Mouse (Mus musculus) limb, embryonic 14.5 days (tissue): ENCODE measurements around the gene Csnk1d. TPM values are rescaled to one million over a fixed set of nuclear protein-coding genes. Genes with fewer than 3 reads are reported as not detected.

Source experiments
- ATAC-seq: fragments of 200-750 bp; cut with Nextera tagmentation; 2 replicates; pipeline ENCODE4 v1.8.0; 2017; ENCODE audit warnings: low read depth, moderate number of reproducible peaks, moderate TSS enrichment; ENCODE audit not compliant: low FRiP score
- DNase-seq: peaks from one replicate; pipeline ENCODE4 v3.0.0-alpha.2; 2015; ENCODE audit warnings: low spot score
- H3K27ac ChIP-seq: fragments of 300-500 bp; sonication (generic); replicated peaks from 2 replicates; pipeline ENCODE4 v1.5.1; 2014; ENCODE audit warnings: low read depth, mild to moderate bottlenecking, low read length, moderate library complexity, mixed read lengths
- H3K27me3 ChIP-seq: fragments of 300-500 bp; sonication (generic); 2 replicates; pipeline ENCODE4 v1.6.1; 2014; ENCODE audit warnings: low read length, mixed read lengths; ENCODE audit not compliant: control insufficient read depth, insufficient read depth
- H3K36me3 ChIP-seq: fragments of 300-500 bp; sonication (generic); 2 replicates; pipeline ENCODE4 v1.6.1; 2014; ENCODE audit warnings: mild to moderate bottlenecking, low read length, moderate library complexity, mixed read lengths; ENCODE audit not compliant: control insufficient read depth, insufficient read depth
- H3K4me1 ChIP-seq: fragments of 300-500 bp; sonication (generic); 2 replicates; pipeline ENCODE4 v1.6.1; 2014; ENCODE audit warnings: antibody characterized with exemption, low read length, mixed read lengths; ENCODE audit not compliant: control insufficient read depth, insufficient read depth
- H3K4me2 ChIP-seq: fragments of 300-500 bp; sonication (generic); replicated peaks from 2 replicates; pipeline ENCODE4 v1.6.1; 2014; ENCODE audit warnings: low read depth, mild to moderate bottlenecking, low read length, moderate library complexity; ENCODE audit not compliant: severe bottlenecking
- H3K4me3 ChIP-seq: fragments of 300-500 bp; sonication (generic); replicated peaks from 2 replicates; pipeline ENCODE4 v1.5.1; 2014; ENCODE audit warnings: low read length
- H3K9ac ChIP-seq: fragments of 300-500 bp; sonication (generic); 2 replicates; pipeline ENCODE4 v1.6.1; 2014; ENCODE audit warnings: mild to moderate bottlenecking, low read depth, low read length, moderate library complexity; ENCODE audit not compliant: severe bottlenecking
- H3K9me3 ChIP-seq: fragments of 300-500 bp; sonication (generic); 2 replicates; pipeline ENCODE4 v1.6.1; 2016; ENCODE audit warnings: low read length; ENCODE audit not compliant: control insufficient read depth
- POLR2A ChIP-seq: fragments of 200-500 bp; IDR thresholded peaks from 2 replicates; pipeline ENCODE4 v1.8.0; 2012; ENCODE audit warnings: inconsistent platforms, mild to moderate bottlenecking, moderate library complexity, borderline replicate concordance; ENCODE audit not compliant: insufficient read depth, insufficient read length; ENCODE audit errors: extremely low read depth
- WGBS: fragments of 180-500 bp; shearing (Covaris S2); extraction: QIAGEN DNeasy Blood & Tissue Kit; methylation state at CpG from one replicate; pipeline ENCODE4 v1.1.7; 2014; 5-methylcytosine and 5-hydroxymethylcytosine counted together
- polyA plus RNA-seq, 2 experiments: library from polyadenylated mRNA; depleted of rRNA in 1 of 2; stranded (reverse) in 1 of 2; unstranded in 1 of 2; fragments of >200 nt; fragmentation: Nextera tagmentation in 1 of 2; extraction: Ambion mirVana in 1 of 2; gene quantifications; 2 replicates each; pipeline versions ENCODE4 v1.2.1 to v1.2.3; 2012 to 2014

Csnk1d gene
- polyA plus RNA-seq, 2 experiments: 65.8 to 140 TPM

DNA sequence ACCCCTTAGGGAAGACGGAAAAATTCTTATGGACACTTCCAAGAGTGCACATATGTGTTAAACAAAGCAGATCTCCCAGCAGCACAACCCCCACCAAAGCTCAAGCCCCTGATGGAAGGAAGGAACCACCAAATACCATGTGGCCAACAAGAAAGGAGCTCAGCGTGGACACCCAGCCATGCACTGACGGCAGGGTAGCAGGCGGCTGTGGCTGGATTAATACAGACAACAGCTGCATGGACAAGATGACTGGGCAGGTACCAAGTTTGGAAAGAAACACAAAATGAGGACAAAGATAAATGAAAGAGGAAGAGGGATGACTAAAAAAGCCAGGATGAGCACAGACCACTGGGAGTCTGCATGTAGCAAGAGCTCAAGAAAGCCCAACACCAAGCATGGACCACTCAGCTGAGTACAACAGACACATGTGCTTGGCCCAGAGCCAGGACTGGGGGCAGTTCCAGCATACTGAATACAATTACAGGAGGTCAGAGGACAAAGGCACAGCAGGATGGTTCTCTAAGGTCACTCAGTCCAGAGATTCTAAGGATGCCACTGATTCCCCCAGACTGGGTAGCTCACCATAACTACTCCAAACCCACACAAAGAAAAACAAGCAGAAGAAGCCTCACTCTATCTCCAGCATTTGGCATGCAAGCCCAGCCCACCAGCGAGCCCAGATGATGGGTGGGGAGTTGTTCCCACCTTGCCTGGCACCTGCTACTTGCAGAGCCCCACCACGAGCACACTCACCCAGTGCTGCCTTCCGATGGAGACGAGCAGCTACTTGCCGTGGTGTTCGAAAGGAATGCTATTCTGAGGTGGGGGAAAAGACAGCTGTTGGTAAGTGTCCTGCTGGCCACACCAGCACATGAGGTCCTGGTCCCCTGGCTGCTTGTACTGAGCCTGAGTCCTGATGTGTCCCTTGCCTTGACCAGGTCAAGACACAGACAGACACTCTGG lies 26.7 kb downstream of the Csnk1d start:
- TF ChIP-seq POLR2A: no peak
- H3K4me1 ChIP-seq: no peaks in the 10 kb centered on the region
- no peak overlapping the region for H3K4me2 ChIP-seq
- H3K9me3 ChIP-seq: no peaks in the 10 kb centered on the region
- ATAC-seq: no peak
- no peak for DNase-seq
- H3K9ac ChIP-seq: no peak overlapping the region
- no peak overlapping the region for H3K4me3 ChIP-seq
- no peaks in the 10 kb centered on the region for H3K27me3 ChIP-seq
- no peak overlapping the region for H3K27ac ChIP-seq
- peaks cover 96% of the 10 kb centered on the region for H3K36me3 ChIP-seq
- WGBS: 73% methylated on average over 10 of the region's 10 CpGs

- H3K36me3 ChIP-seq: peaks cover 96% of the 10 kb centered on the region
- TF ChIP-seq POLR2A: no peak
- H3K4me3 ChIP-seq: no peak overlapping the region
- DNase-seq (no peak), ATAC-seq (no peak)
- no peaks in the 10 kb centered on the region for H3K27me3 ChIP-seq
- no peak overlapping the region for H3K4me2 ChIP-seq
- no peaks in the 10 kb centered on the region for H3K4me1 ChIP-seq
- H3K9ac ChIP-seq: no peak overlapping the region
- H3K27ac ChIP-seq: no peak overlapping the region
- H3K9me3 ChIP-seq: no peaks in the 10 kb centered on the region
- 80% methylated on average over 7 of the region's 7 CpGs for WGBS
These were observed 28.2 kb downstream of the Csnk1d start for GRCm38 (mm10) chr11:120962909-120963308.

DNA sequence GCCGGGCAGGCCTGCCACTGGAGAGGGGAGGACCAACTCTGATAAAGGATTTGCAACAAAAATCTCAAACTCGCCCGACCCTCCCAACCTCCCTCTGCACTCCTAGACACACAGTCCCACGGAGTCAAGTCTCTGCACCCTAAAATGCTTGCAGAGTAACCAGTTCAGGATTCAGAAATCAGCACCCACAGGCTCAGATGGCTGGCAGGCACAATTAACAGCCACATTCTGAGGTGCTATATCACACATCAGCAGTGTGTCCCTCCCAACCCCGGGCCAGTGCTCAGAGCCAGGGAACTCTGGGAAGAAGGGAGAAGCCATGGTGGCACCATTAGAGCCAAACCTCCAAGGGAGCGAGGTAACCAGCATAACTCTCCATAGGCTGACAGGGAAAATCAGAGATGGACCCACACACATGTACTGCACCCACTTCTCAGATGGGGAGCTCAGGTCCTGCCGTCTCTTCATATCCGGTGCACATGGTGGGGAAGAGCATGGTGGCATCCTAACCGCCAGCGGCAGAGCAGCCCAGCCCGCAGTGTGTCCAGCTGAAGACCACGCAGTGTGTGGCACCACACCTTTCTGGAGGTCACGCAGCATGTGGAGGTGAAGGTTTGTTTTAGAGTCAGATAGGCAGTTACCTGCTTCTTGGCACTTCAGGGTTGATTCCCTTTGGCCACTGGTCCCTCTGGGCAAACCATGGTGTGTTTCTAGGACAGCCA lies 28.9 kb downstream of the Csnk1d start:
- H3K27me3 ChIP-seq: no peaks in the 10 kb centered on the region
- H3K36me3 ChIP-seq: peaks cover 95% of the 10 kb centered on the region
- no peaks in the 10 kb centered on the region for H3K4me1 ChIP-seq
- WGBS: 92% methylated on average over 13 of the region's 13 CpGs
- H3K4me3 ChIP-seq: no peak overlapping the region
- H3K9me3 ChIP-seq: no peaks in the 10 kb centered on the region
- DNase-seq: no peak
- no peak overlapping the region for H3K4me2 ChIP-seq
- no peak overlapping the region for H3K9ac ChIP-seq
- no peak overlapping the region for H3K27ac ChIP-seq
- no peak for ATAC-seq
- TF ChIP-seq POLR2A: no peak

GRCm38 (mm10) chr11:120961594-120961993 lies 29.5 kb downstream of the Csnk1d start:
- no peak overlapping the region for H3K4me3 ChIP-seq
- no peak overlapping the region for H3K9ac ChIP-seq
- DNase-seq: no peak
- H3K4me1 ChIP-seq: no peaks in the 10 kb centered on the region
- no peak for ATAC-seq
- H3K36me3 ChIP-seq: peaks cover 94% of the 10 kb centered on the region
- 90% methylated on average over 7 of the region's 7 CpGs for WGBS
- no peak overlapping the region for H3K4me2 ChIP-seq
- H3K27me3 ChIP-seq: no peaks in the 10 kb centered on the region
- no peak overlapping the region for H3K27ac ChIP-seq
- no peaks in the 10 kb centered on the region for H3K9me3 ChIP-seq
- TF ChIP-seq POLR2A: no peak

GRCm38 (mm10) chr11:120960248-120960647 lies 30.9 kb downstream of the Csnk1d start:
- 74% methylated on average over 1 of the region's 1 CpGs for WGBS
- H3K27ac ChIP-seq: no peak overlapping the region
- no peaks in the 10 kb centered on the region for H3K27me3 ChIP-seq
- H3K36me3 ChIP-seq: peaks cover 94% of the 10 kb centered on the region
- DNase-seq (no peak), ATAC-seq (no peak)
- no peak overlapping the region for H3K4me3 ChIP-seq
- no peak overlapping the region for H3K4me2 ChIP-seq
- H3K4me1 ChIP-seq: no peaks in the 10 kb centered on the region
- H3K9me3 ChIP-seq: no peaks in the 10 kb centered on the region
- no peak overlapping the region for H3K9ac ChIP-seq
- TF ChIP-seq POLR2A: no peak
